Comparison of ENCODE assay signal across 8 mouse cellular contexts in genomic region chr4:137963881-137964584, GRCm38 (mm10). TPM values are rescaled to one million over a fixed set of nuclear protein-coding genes. Genes with fewer than 3 reads are reported as not detected.
DNase-seq lines count a peak whose midpoint lies in the region; ATAC-seq and TF ChIP-seq lines count a peak whose summit lies in the region.

No protein-coding gene starts in this region.

- H3K4me2 ChIP-seq in limb, embryonic 14.5 days (replicated peaks; ENCODE audit: low read depth, low read length, severe bottlenecking): no peak overlapping the region

- ATAC-seq in limb, embryonic 14.5 days (ENCODE audit: low FRiP score, low read depth): 0 out of 2 replicates have a peak, but pooled peaks have one; percentile 21

- DNase-seq in 3134 (ENCODE audit: extremely low read depth, insufficient read length, low spot score): peak; percentile 42
- DNase-seq in adrenal gland, adult 18-20 months (ENCODE audit: low spot score in 2 of 2): peak; percentile 75 to 79
- DNase-seq in embryo, embryonic 10.5 days (ENCODE audit: low spot score): peak; percentile 78
- peak; percentile 89 for DNase-seq in gastrocnemius, postnatal 14 days
- DNase-seq in kidney, adult 9 months: peak; percentile 86
- peak; percentile 59 for DNase-seq in limb, embryonic 14.5 days (ENCODE audit: low spot score)
- peak; percentile 42 to 68 for DNase-seq in natural killer cell, adult 2 months (ENCODE audit: low spot score in 2 of 2)

- no peaks in the 10 kb centered on the region for H3K4me1 ChIP-seq in limb, embryonic 14.5 days (ENCODE audit: control insufficient read depth, insufficient read depth, low read length)
- no peaks in the 10 kb centered on the region for H3K4me1 ChIP-seq in testis, adult 2 months (ENCODE audit: control insufficient read depth, insufficient read depth, low read length)

- WGBS in limb, embryonic 14.5 days: 66% methylated on average over 9 of the region's 9 CpGs

- no peak for TF ChIP-seq POLR2A in limb, embryonic 14.5 days (IDR thresholded peaks at IDR 0.05; ENCODE audit: borderline replicate concordance, extremely low read depth, insufficient read depth, insufficient read length)
- TF ChIP-seq POLR2A in testis, adult 2 months (IDR thresholded peaks at IDR 0.05; ENCODE audit: control insufficient read depth, low read depth, low read length): no peak

- H3K27me3 ChIP-seq in limb, embryonic 14.5 days (ENCODE audit: control insufficient read depth, insufficient read depth, low read length): no peaks in the 10 kb centered on the region
- H3K27me3 ChIP-seq in testis, adult 2 months (ENCODE audit: control insufficient read depth, insufficient read depth, low read length): no peaks in the 10 kb centered on the region

- no peak overlapping the region for H3K9ac ChIP-seq in limb, embryonic 14.5 days (ENCODE audit: low read depth, low read length, severe bottlenecking)

- H3K9me3 ChIP-seq in limb, embryonic 14.5 days (ENCODE audit: control insufficient read depth, low read length): no peaks in the 10 kb centered on the region

- peaks cover 59% of the 10 kb centered on the region for H3K36me3 ChIP-seq in limb, embryonic 14.5 days (ENCODE audit: control insufficient read depth, insufficient read depth, low read length)
- no peaks in the 10 kb centered on the region for H3K36me3 ChIP-seq in testis, adult 2 months (ENCODE audit: control insufficient read depth, insufficient read depth, low read length)

- intact Hi-C loops in gastrocnemius, postnatal 14 days (cut with DNase I; ENCODE audit: low total_unique reads): loop anchor here (10.0 kb wide), 2 partner anchors 141 to 201 kb away; no protein-coding TSS in a partner anchor

- H3K4me3 ChIP-seq in limb, embryonic 14.5 days (replicated peaks; ENCODE audit: low read length): no peak overlapping the region
- no peak overlapping the region for H3K4me3 ChIP-seq in testis, adult 2 months (ENCODE audit: control insufficient read depth, low read depth, low read length)

- peak; percentile 75; the same call in 1 of the 2 replicates for TF ChIP-seq CTCF in testis, adult 2 months (IDR thresholded peaks at IDR 0.05; ENCODE audit: control insufficient read depth, insufficient read depth, insufficient replicate concordance, low read depth, low read length)

- no peak overlapping the region for H3K27ac ChIP-seq in limb, embryonic 14.5 days (replicated peaks; ENCODE audit: low read depth, low read length)
- H3K27ac ChIP-seq in testis, adult 2 months (ENCODE audit: control insufficient read depth, insufficient read depth, low read depth, low read length): no peak overlapping the region

RNA-seq across cellular contexts. Expression of gene Eif4g3, which starts 28.8 kb away (rescaled TPM):
- 100 to 1,000 TPM in 1 of 2 experiments, 10 to 100 TPM in 1; 67.3 to 131 TPM for total RNA-seq in adrenal gland, adult 18-20 months (2021)
- 10 to 100 TPM; 95.2 to 98.9 TPM for total RNA-seq in gastrocnemius, postnatal 14 days (2021)
- polyA plus RNA-seq in limb, embryonic 14.5 days (2012; rRNA removed): 106 and 111 TPM in 2 replicates
- polyA plus RNA-seq in limb, embryonic 14.5 days (2014; fragmentation: Nextera tagmentation; extraction: Ambion mirVana): 38.7 and 45.5 TPM in 2 replicates
- 251 and 280 TPM in 2 replicates for polyA plus RNA-seq in testis, adult 2 months (2012; rRNA removed)
